Mouse (Mus musculus): ENCODE data around the gene Bcl2l2. TPM values are rescaled to one million over a fixed set of nuclear protein-coding genes. Genes with fewer than 3 reads are reported as not detected.
A peak's percentile ranks its signal among the peaks of the same experiment; 100 is the strongest.

The Bcl2l2 gene
- polyA plus RNA-seq, 1 experiment from 2014 or later, result 4.6 TPM

GRCm38 (mm10) chr14:54925349-54926342 lies 42.5 kb downstream of the Bcl2l2 start, which contains the start of gene Efs:
Efs (minus strand) TSS chr14:54926126.
- under 1% methylated on average over 50 of the region's 57 CpGs for WGBS
- peak within 1 kb of the TSS; percentile 97 for H3K9ac ChIP-seq
- peaks cover 54% of the 10 kb centered on the region for H3K4me1 ChIP-seq
- H3K4me2 ChIP-seq, result peak within 1 kb of the TSS; percentile 92
- H3K27me3 ChIP-seq, result no peaks in the 10 kb centered on the region
- H3K27ac ChIP-seq, result peak within 1 kb of the TSS; percentile 100
- peak within 1 kb of the TSS; percentile 65 for H3K4me3 ChIP-seq
- H3K9me3 ChIP-seq, result peaks cover 18% of the 10 kb centered on the region
- ATAC-seq (ENCODE audit: insufficient number of reproducible peaks, insufficient read depth, low FRiP score, low TSS enrichment, low read depth), result peak; percentile 60
- H3K36me3 ChIP-seq, result peaks cover 26% of the 10 kb centered on the region

DNA sequence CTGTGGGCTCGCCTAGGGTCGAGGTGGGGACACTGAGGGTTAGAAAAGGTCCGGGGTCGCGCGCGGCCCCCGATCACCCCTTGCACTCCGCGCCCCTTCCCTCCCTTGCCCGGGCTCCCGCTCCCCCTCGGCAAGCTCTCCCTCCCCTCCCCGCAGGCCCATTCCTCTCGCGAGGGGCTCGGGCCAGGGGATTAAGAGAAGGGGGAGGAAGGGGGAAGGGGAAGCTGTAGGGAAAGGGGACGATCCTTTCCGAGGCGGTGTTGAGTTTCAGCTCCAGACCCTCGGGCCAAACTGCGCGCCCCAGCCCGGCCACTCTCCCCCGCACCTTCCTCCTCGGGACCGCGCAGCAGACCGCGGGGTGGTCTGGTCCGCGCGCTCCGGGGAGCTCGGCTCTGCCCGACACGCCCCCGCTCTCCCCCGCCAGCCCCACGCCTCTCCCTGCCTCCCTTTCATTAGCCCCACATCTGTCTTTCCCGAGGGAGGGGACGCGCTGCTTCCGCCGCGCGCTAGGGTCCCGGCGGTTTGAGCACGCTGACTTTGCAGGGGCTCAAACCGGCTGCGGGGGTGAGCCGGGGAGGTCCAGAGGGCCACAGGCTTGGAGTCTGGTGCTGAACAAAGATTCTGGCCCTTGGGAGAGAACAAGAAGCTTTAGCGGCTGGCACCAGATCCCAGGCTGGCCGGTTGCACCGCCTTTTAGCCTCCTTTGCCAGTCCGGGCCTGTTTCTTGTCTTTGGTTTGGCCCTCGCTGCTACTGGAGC lies 43.4 kb downstream of the Bcl2l2 start:
- no peaks in the 10 kb centered on the region for H3K27me3 ChIP-seq
- H3K9ac ChIP-seq, result peak overlapping the region; percentile 97
- H3K9me3 ChIP-seq, result peaks cover 10% of the 10 kb centered on the region; the same call in 1 of the 2 replicates
- peaks cover 16% of the 10 kb centered on the region for H3K36me3 ChIP-seq
- H3K4me3 ChIP-seq, result peak overlapping the region; percentile 65
- H3K27ac ChIP-seq, result peak overlapping the region; percentile 100
- peak overlapping the region; percentile 92 for H3K4me2 ChIP-seq
- peak; percentile 66 for ATAC-seq (ENCODE audit: insufficient number of reproducible peaks, insufficient read depth, low FRiP score, low TSS enrichment, low read depth)
- WGBS, result under 1% methylated on average over 49 of the region's 58 CpGs
- H3K4me1 ChIP-seq, result peaks cover 54% of the 10 kb centered on the region

DNA sequence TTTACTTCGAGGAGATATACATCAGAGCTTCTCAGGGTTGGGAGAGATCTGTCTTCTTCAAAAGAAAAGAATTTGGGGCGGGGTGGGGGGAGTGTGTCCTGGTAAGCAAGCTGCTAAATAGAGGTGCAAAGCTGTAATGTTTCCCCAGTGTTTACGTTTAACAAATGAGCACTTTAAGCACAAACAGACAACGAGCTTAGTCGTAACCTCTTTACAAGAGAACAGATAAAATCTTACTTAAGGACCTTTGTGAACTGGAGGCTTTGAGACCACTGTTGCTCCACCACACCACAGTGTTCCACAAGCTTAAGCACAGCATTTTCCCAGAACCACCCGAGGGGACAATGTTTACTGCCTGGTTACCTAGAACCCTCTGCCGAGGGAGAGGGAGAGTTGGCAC lies 44.1 kb downstream of the Bcl2l2 start:
- Histone ChIP-seq H3K36me3 (peaks cover 9% of the 10 kb centered on the region), H3K27me3 (no peaks in the 10 kb centered on the region), H3K4me1 (peaks cover 54% of the 10 kb centered on the region), H3K27ac (peak overlapping the region; percentile 100), H3K4me2 (peak overlapping the region; percentile 92), H3K9me3 (peaks cover 3% of the 10 kb centered on the region; the same call in 1 of the 2 replicates), H3K4me3 (peak overlapping the region; percentile 65), H3K9ac (peak overlapping the region; percentile 97)
- 15% methylated on average over 7 of the region's 7 CpGs for WGBS
- ATAC-seq (ENCODE audit: insufficient number of reproducible peaks, insufficient read depth, low FRiP score, low TSS enrichment, low read depth), result no peak

GRCm38 (mm10) chr14:54929801-54930200 lies 46.6 kb downstream of the Bcl2l2 start:
- Histone ChIP-seq H3K4me1 (peaks cover 47% of the 10 kb centered on the region), H3K4me2 (no peak overlapping the region), H3K9ac (no peak overlapping the region), H3K9me3 (no peaks in the 10 kb centered on the region), H3K27ac (no peak overlapping the region), H3K4me3 (no peak overlapping the region), H3K27me3 (no peaks in the 10 kb centered on the region), H3K36me3 (no peaks in the 10 kb centered on the region)
- WGBS, result 65% methylated on average over 5 of the region's 5 CpGs
- ATAC-seq (ENCODE audit: insufficient number of reproducible peaks, insufficient read depth, low FRiP score, low TSS enrichment, low read depth), result no peak

- Histone ChIP-seq H3K36me3 (no peaks in the 10 kb centered on the region), H3K4me1 (peaks cover 42% of the 10 kb centered on the region), H3K4me3 (no peak overlapping the region), H3K9ac (no peak overlapping the region), H3K27me3 (no peaks in the 10 kb centered on the region), H3K9me3 (no peaks in the 10 kb centered on the region), H3K27ac (no peak overlapping the region), H3K4me2 (no peak overlapping the region)
- 27% methylated on average over 2 of the region's 2 CpGs for WGBS
- no peak for ATAC-seq (ENCODE audit: insufficient number of reproducible peaks, insufficient read depth, low FRiP score, low TSS enrichment, low read depth)
Measured at GRCm38 (mm10) chr14:54930431-54930830, 47.3 kb downstream of the Bcl2l2 start.

DNA sequence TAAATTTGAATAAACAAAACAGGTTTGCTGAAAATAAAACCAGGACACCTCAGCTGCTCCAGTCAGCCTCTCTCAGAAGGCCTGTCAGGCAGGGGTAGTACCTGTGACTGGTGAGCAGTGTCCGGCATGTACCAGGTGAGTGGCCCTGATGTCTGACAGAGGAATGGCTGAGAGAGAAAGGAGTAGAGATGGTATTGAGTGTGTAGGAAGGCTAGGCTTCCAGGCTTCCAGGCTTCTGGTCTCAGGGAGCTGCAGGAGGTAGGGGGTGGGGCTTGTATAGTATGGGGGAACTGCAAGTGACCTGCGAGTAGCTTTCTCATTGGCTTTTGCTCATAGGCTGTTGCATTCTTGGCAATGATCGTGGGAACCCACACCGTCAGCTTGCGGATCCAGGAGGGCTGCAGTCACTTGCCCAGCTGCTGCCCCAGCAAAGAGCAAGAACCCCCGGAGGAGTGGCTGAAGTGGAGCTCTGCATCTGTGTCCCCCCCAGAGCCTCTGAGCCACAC lies 49.5 kb downstream of the Bcl2l2 start, which contains the start of gene Il25:
Gene Il25 (plus strand): TSS at position 51 of the 506 bp plus-strand sequence.
- no peak within 1 kb of the TSS for H3K27ac ChIP-seq
- 20% methylated on average over 6 of the region's 6 CpGs for WGBS
- no peak within 1 kb of the TSS for H3K4me3 ChIP-seq
- peak within 1 kb of the TSS; percentile 26; the same call in 1 of the 2 replicates for H3K4me2 ChIP-seq
- no peaks in the 10 kb centered on the region for H3K36me3 ChIP-seq
- H3K4me1 ChIP-seq, result peaks cover 39% of the 10 kb centered on the region
- peak; percentile 18; the same call in 1 of the 2 replicates for ATAC-seq (ENCODE audit: insufficient number of reproducible peaks, insufficient read depth, low FRiP score, low TSS enrichment, low read depth)
- H3K9ac ChIP-seq, result no peak within 1 kb of the TSS
- no peaks in the 10 kb centered on the region for H3K9me3 ChIP-seq
- H3K27me3 ChIP-seq, result no peaks in the 10 kb centered on the region

GRCm38 (mm10) chr14:54935904-54936830 lies 53.0 kb downstream of the Bcl2l2 start, which contains the start of gene Cmtm5:
Cmtm5 (plus strand) TSS chr14:54936261.
- H3K9ac ChIP-seq, result peak within 1 kb of the TSS; percentile 61
- peak; percentile 21; the same call in 1 of the 2 replicates for ATAC-seq (ENCODE audit: insufficient number of reproducible peaks, insufficient read depth, low FRiP score, low TSS enrichment, low read depth)
- peaks cover 24% of the 10 kb centered on the region for H3K4me1 ChIP-seq
- peak within 1 kb of the TSS; percentile 86 for H3K27ac ChIP-seq
- H3K4me3 ChIP-seq, result peak within 1 kb of the TSS; percentile 16
- no peaks in the 10 kb centered on the region for H3K27me3 ChIP-seq
- 15% methylated on average over 8 of the region's 8 CpGs for WGBS
- peak within 1 kb of the TSS; percentile 46 for H3K4me2 ChIP-seq
- no peaks in the 10 kb centered on the region for H3K36me3 ChIP-seq
- no peaks in the 10 kb centered on the region for H3K9me3 ChIP-seq

DNA sequence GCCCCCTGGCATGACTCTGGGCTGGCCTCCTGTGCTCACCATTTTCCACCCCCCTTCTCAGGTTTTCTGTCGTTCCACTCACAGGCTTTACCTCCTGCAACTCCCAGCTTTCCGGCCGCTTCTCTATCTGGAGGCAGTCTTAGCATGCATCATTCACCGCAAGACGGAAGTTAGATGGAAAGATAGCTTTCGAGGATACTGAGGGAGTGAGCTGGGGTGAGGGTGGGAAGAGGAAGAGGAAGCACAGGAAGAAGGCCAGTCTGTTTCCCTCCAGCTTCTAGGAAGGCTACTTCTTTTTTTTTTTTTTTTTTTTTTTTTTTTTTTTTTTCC lies 53.6 kb downstream of the Bcl2l2 start:
- H3K9ac ChIP-seq, result peak overlapping the region; percentile 61
- H3K9me3 ChIP-seq, result no peaks in the 10 kb centered on the region
- H3K36me3 ChIP-seq, result no peaks in the 10 kb centered on the region
- H3K4me2 ChIP-seq, result peak overlapping the region; percentile 46
- WGBS, result 26% methylated on average over 6 of the region's 6 CpGs
- peak overlapping the region; percentile 86 for H3K27ac ChIP-seq
- no peak for ATAC-seq (ENCODE audit: insufficient number of reproducible peaks, insufficient read depth, low FRiP score, low TSS enrichment, low read depth)
- no peaks in the 10 kb centered on the region for H3K27me3 ChIP-seq
- peak overlapping the region; percentile 16 for H3K4me3 ChIP-seq
- H3K4me1 ChIP-seq, result peaks cover 26% of the 10 kb centered on the region

GRCm38 (mm10) chr14:54937361-54938182 lies 54.4 kb downstream of the Bcl2l2 start:
- 0 out of 2 replicates have a peak overlapping the region, but pooled peaks have one; percentile 11 for H3K9ac ChIP-seq
- H3K27ac ChIP-seq, result no peak overlapping the region
- no peak for ATAC-seq (ENCODE audit: insufficient number of reproducible peaks, insufficient read depth, low FRiP score, low TSS enrichment, low read depth)
- WGBS, result 89% methylated on average over 16 of the region's 16 CpGs
- no peaks in the 10 kb centered on the region for H3K9me3 ChIP-seq
- no peak overlapping the region for H3K4me3 ChIP-seq
- peaks cover 25% of the 10 kb centered on the region for H3K4me1 ChIP-seq
- no peak overlapping the region for H3K4me2 ChIP-seq
- H3K27me3 ChIP-seq, result no peaks in the 10 kb centered on the region
- H3K36me3 ChIP-seq, result no peaks in the 10 kb centered on the region

Measured in embryonic facial prominence, embryonic 13.5 days (tissue).